Mouse (Mus musculus) erythroblast, embryonic 14.5 days (primary cell): ENCODE data around the gene Rasal3.

Source experiments
- GATA1 ChIP-seq: IDR thresholded peaks from 2 replicates; pipeline ENCODE4 v1.6.1; 2012; ENCODE audit warnings: low read length, inconsistent platforms, mixed read lengths
- TAL1 ChIP-seq: IDR thresholded peaks from 3 replicates; pipeline ENCODE4 v1.6.1; 2012; ENCODE audit warnings: low read length, inconsistent platforms, mixed read lengths

GRCm38 (mm10) chr17:32393944-32394343, 9.4 kb downstream of the Rasal3 start:
- TF ChIP-seq GATA1 (no peak), TAL1 (no peak)
